In genomic region chr8:49043236-49043635, GRCm38 (mm10) we compare ENCODE assay signal across 18 mouse cellular contexts.
DNase-seq lines count a peak whose midpoint lies in the region; TF ChIP-seq lines count a peak whose summit lies in the region.
"Had no signal": no experiment of that assay in that cellular context is flagged by ENCODE, and none has a peak within 500 bp of the region (broad histone marks: within the 10 kb centered on the region; RNA-seq: fewer than 3 reads in every experiment).

No protein-coding gene starts in this region.

- no peak overlapping the region for H3ac ChIP-seq in C2C12 (ENCODE audit: control insufficient read depth, insufficient read length, low read depth)

- no peak overlapping the region for H3K4me3 ChIP-seq in C2C12 (ENCODE audit: insufficient read depth, poor library complexity, severe bottlenecking)
- H3K4me3 ChIP-seq: embryonic facial prominence, embryonic 13.5 days; forebrain, embryonic 10.5 days; forebrain, embryonic 12.5 days had no signal

- H3K79me2 ChIP-seq in C2C12 (ENCODE audit: control insufficient read depth, insufficient read depth), result no peaks in the 10 kb centered on the region

- H3K36me3 ChIP-seq in C2C12 (ENCODE audit: control insufficient read depth, insufficient read depth), result no peaks in the 10 kb centered on the region
- H3K36me3 ChIP-seq: embryonic facial prominence, embryonic 13.5 days; forebrain, embryonic 10.5 days; forebrain, embryonic 12.5 days had no signal

- no peaks in the 10 kb centered on the region for H3K27me3 ChIP-seq in C2C12 (ENCODE audit: control insufficient read depth, insufficient read depth, insufficient read length)
- H3K27me3 ChIP-seq: embryonic facial prominence, embryonic 13.5 days; forebrain, embryonic 12.5 days had no signal

- H3K79me3 ChIP-seq in C2C12 (ENCODE audit: low read depth), result no peaks in the 10 kb centered on the region

- TF ChIP-seq CTCF in C2C12 (IDR thresholded peaks at IDR 0.05; ENCODE audit: control insufficient read depth, insufficient read depth, insufficient read length), result no peak

- peak; percentile 73 for DNase-seq in 3T3-L1 (ENCODE audit: low read depth, low spot score)
- peak; percentile 15 for DNase-seq in fibroblast of lung, adult 2 months (ENCODE audit: low read depth)
- DNase-seq in thymus, postnatal 0 days (ENCODE audit: low spot score), result no peak
- no peak for DNase-seq in ovary, postnatal 14 days (ENCODE audit: low spot score)
- no peak for DNase-seq in left cerebral cortex, adult 18-20 months (ENCODE audit: low spot score in 2 of 2)
- DNase-seq: adrenal gland, adult 8-10 months; adrenal gland, postnatal 14 days; adrenal gland, postnatal 36 days; B cell, adult 2 months; cerebellum, adult 11-12 months; cerebellum, adult 2 months; cerebellum, adult 9-10 months; cerebellum, postnatal 10 days; cerebellum, postnatal 25 days had no signal

TF ChIP-seq in C2C12, 6 proteins besides CTCF, POLR2A, EP300 and RAD21:
- TF ChIP-seq USF1 (IDR thresholded peaks at IDR 0.05; ENCODE audit: low read depth) (no peak), MYOD1 (IDR thresholded peaks at IDR 0.05; ENCODE audit: control insufficient read depth, insufficient read length, low read depth) (peak; percentile 69), FOSL1 (IDR thresholded peaks at IDR 0.05; ENCODE audit: insufficient read depth, low read length, poor library complexity, severe bottlenecking) (peak; percentile 26), CEBPB (IDR thresholded peaks at IDR 0.05; ENCODE audit: low read depth) (no peak), MAX (IDR thresholded peaks at IDR 0.05) (no peak)

Comparison
In these comparisons a context has a peak if more than half of its experiments do, and no peak if none do; other contexts are left out.
1. DNase-seq: peak in 3T3-L1 (single experiment) and fibroblast of lung, adult 2 months (single experiment); none in thymus, postnatal 0 days (single experiment), ovary, postnatal 14 days (single experiment) and left cerebral cortex, adult 18-20 months (0 of 2).